Mouse (Mus musculus) midbrain, embryonic 14.5 days (tissue): ENCODE data around the gene Exog. TPM values are rescaled to one million over a fixed set of nuclear protein-coding genes. Genes with fewer than 3 reads are reported as not detected.

ENCODE experiments used
- ATAC-seq: fragments of 200-750 bp; cut with Nextera tagmentation; 2 replicates; pipeline ENCODE4 v1.8.0; 2017; ENCODE audit warnings: moderate number of reproducible peaks, moderate library complexity; ENCODE audit not compliant: low FRiP score, low TSS enrichment
- DNase-seq: peaks from one replicate; pipeline ENCODE4 v3.0.0-alpha.2; 2015
- H3K27ac ChIP-seq: fragments of 300-500 bp; sonication (generic); replicated peaks from 2 replicates; pipeline ENCODE4 v1.5.1; 2014; ENCODE audit warnings: mild to moderate bottlenecking, low read depth, low read length, moderate library complexity
- H3K27me3 ChIP-seq: fragments of 300-500 bp; sonication (generic); 2 replicates; pipeline ENCODE4 v1.6.1; 2014; ENCODE audit warnings: low read length, control low read depth, mixed read lengths; ENCODE audit not compliant: control insufficient read depth, insufficient read depth
- H3K36me3 ChIP-seq: fragments of 300-500 bp; sonication (generic); 2 replicates; pipeline ENCODE4 v1.6.1; 2014; ENCODE audit warnings: low read length, control low read depth; ENCODE audit not compliant: control insufficient read depth, insufficient read depth
- H3K4me1 ChIP-seq: fragments of 300-500 bp; sonication (generic); 2 replicates; pipeline ENCODE4 v1.6.1; 2014; ENCODE audit warnings: mild to moderate bottlenecking, antibody characterized with exemption, low read length, control low read depth; ENCODE audit not compliant: control insufficient read depth, insufficient read depth
- H3K4me2 ChIP-seq: fragments of 300-500 bp; sonication (generic); 2 replicates; pipeline ENCODE4 v1.6.1; 2014; ENCODE audit warnings: mild to moderate bottlenecking, low read length, moderate library complexity
- H3K4me3 ChIP-seq: fragments of 300-500 bp; sonication (generic); replicated peaks from 2 replicates; pipeline ENCODE4 v1.5.1; 2014; ENCODE audit warnings: low read depth, low read length
- H3K9ac ChIP-seq: fragments of 300-500 bp; sonication (generic); replicated peaks from 2 replicates; pipeline ENCODE4 v1.6.1; 2014; ENCODE audit warnings: mild to moderate bottlenecking, low read length, moderate library complexity
- H3K9me3 ChIP-seq: fragments of 300-500 bp; sonication (generic); 2 replicates; pipeline ENCODE4 v1.6.1; 2016; ENCODE audit warnings: low read length, control low read depth, mixed read lengths; ENCODE audit not compliant: control insufficient read depth
- WGBS: fragments of 180-500 bp; shearing (Covaris S2); extraction: QIAGEN DNeasy Blood & Tissue Kit; methylation state at CpG from one replicate; pipeline ENCODE4 v1.1.7; 2014; 5-methylcytosine and 5-hydroxymethylcytosine counted together
- polyA plus RNA-seq: library from polyadenylated mRNA; unstranded; fragments of >200 nt; fragmentation: Nextera tagmentation; extraction: Ambion mirVana; gene quantifications from 2 replicates; pipeline ENCODE4 v1.2.1, GENCODE M21; 2014

Gene Exog
- polyA plus RNA-seq, 1 experiment from 2014 or later = 56.0 TPM

DNA sequence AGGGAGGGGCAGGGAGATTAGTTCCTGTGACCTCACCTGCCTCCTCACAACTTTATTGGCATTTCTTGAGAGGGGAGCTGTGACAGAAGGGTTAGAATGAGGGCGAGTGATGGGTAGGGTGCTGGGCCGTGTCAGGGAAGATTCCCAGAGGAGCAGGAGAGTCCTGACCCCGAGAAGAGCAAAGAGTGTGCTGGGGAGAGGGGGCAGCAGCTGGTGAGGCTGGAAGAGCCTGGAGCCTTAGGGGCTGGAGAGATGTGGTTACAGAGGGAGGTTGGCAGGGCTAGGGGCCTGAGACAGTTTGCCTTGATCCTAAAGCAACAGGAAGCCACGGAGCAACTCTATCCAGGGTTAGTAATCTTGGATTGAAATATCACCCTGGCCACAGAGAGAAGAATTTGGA is 36.9 kb downstream of the Exog start:
- H3K27ac ChIP-seq = no peak overlapping the region
- WGBS = 86% methylated on average over 4 of the region's 4 CpGs
- no peaks in the 10 kb centered on the region for H3K36me3 ChIP-seq
- no peak overlapping the region for H3K9ac ChIP-seq
- no peak overlapping the region for H3K4me2 ChIP-seq
- H3K27me3 ChIP-seq = no peaks in the 10 kb centered on the region
- no peaks in the 10 kb centered on the region for H3K9me3 ChIP-seq
- no peaks in the 10 kb centered on the region for H3K4me1 ChIP-seq
- no peak for ATAC-seq
- DNase-seq = no peak
- no peak overlapping the region for H3K4me3 ChIP-seq

- Histone ChIP-seq H3K4me2 (no peak overlapping the region), H3K27me3 (no peaks in the 10 kb centered on the region), H3K36me3 (no peaks in the 10 kb centered on the region), H3K27ac (no peak overlapping the region), H3K4me1 (no peaks in the 10 kb centered on the region), H3K9ac (no peak overlapping the region), H3K4me3 (no peak overlapping the region), H3K9me3 (no peaks in the 10 kb centered on the region)
- no peak for ATAC-seq
- DNase-seq = no peak
- WGBS = 48% methylated on average over 23 of the region's 23 CpGs
Observed at GRCm38 (mm10) chr9:119483554-119484353, 39.0 kb downstream of the Exog start.

- H3K27ac ChIP-seq = no peak overlapping the region
- no peaks in the 10 kb centered on the region for H3K9me3 ChIP-seq
- ATAC-seq (no peak), DNase-seq (no peak)
- no peak overlapping the region for H3K4me2 ChIP-seq
- no peaks in the 10 kb centered on the region for H3K4me1 ChIP-seq
- no peaks in the 10 kb centered on the region for H3K36me3 ChIP-seq
- H3K4me3 ChIP-seq = no peak overlapping the region
- no peaks in the 10 kb centered on the region for H3K27me3 ChIP-seq
- 58% methylated on average over 9 of the region's 9 CpGs for WGBS
- no peak overlapping the region for H3K9ac ChIP-seq
Observed at GRCm38 (mm10) chr9:119484420-119484819, 39.7 kb downstream of the Exog start.

DNA sequence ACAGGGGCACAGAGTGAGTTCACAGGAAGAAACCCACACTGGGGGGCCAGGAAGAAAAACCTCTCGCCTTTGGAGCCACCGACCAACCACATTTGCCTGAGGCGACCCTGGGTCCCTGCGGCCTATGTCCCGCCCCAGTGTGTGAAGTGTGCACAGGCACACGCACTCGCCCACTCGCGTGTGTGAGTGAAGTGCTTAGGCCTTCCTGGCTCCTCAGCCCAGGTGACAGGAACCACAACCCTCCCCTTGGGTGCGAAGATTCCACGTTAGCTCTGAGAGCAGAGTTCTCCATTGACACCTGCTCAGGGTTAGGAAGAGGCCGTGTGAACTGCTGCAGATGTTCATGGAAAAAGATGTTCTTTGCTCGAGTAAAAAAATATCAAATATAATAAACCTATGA is 40.1 kb downstream of the Exog start:
- Histone ChIP-seq H3K4me2 (no peak overlapping the region), H3K27me3 (no peaks in the 10 kb centered on the region), H3K4me1 (no peaks in the 10 kb centered on the region), H3K9me3 (no peaks in the 10 kb centered on the region), H3K27ac (no peak overlapping the region), H3K36me3 (no peaks in the 10 kb centered on the region), H3K4me3 (no peak overlapping the region), H3K9ac (no peak overlapping the region)
- WGBS = 89% methylated on average over 13 of the region's 13 CpGs
- ATAC-seq (no peak), DNase-seq (no peak)

GRCm38 (mm10) chr9:119496354-119496753 is 51.6 kb downstream of the Exog start:
- Histone ChIP-seq H3K9me3 (no peaks in the 10 kb centered on the region), H3K9ac (no peak overlapping the region), H3K36me3 (no peaks in the 10 kb centered on the region), H3K4me1 (no peaks in the 10 kb centered on the region), H3K4me2 (no peak overlapping the region), H3K27ac (no peak overlapping the region), H3K27me3 (no peaks in the 10 kb centered on the region), H3K4me3 (no peak overlapping the region)
- WGBS = 88% methylated on average over 9 of the region's 9 CpGs
- ATAC-seq = no peak
- no peak for DNase-seq

- H3K9me3 ChIP-seq = no peaks in the 10 kb centered on the region
- no peaks in the 10 kb centered on the region for H3K36me3 ChIP-seq
- no peak overlapping the region for H3K9ac ChIP-seq
- DNase-seq (no peak), ATAC-seq (no peak)
- no peak overlapping the region for H3K4me3 ChIP-seq
- no peak overlapping the region for H3K4me2 ChIP-seq
- WGBS = 69% methylated on average over 5 of the region's 5 CpGs
- H3K27ac ChIP-seq = no peak overlapping the region
- H3K27me3 ChIP-seq = no peaks in the 10 kb centered on the region
- no peaks in the 10 kb centered on the region for H3K4me1 ChIP-seq
Observed at GRCm38 (mm10) chr9:119496960-119497359, 52.2 kb downstream of the Exog start.

DNA sequence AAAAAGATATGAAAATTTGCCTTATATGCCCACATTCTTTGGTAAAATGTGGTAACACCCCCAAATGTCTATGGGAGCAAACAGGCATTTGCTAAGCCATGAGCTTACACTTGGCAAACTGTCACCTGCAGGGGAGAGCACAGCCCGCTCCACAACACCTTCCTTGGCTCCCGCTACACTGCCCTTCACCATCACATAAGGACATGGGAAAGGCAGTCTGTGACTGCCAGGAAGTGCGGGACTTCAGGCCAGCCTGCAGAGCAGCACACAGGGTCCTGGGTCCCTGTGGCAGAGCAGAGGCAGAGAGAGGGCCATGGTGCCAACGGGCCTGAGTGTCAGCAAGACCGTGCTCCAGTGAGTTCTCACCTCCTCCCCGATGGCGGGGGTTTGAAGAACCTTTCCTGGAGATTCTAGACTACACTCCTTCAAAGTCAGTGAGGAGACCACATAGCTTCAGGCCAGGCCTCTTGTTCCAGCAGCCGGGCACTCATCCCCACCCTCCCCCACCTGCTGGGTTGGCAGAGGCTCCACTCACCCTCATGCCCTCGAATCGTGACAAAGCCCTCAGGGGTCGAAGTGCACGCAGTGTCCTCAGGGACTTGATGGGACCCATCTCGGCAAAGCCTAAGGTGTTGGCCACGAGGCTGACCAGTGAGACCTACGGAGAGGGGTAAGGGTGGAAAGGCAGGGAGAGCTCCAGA is 53.0 kb downstream of the Exog start:
- H3K36me3 ChIP-seq = no peaks in the 10 kb centered on the region
- H3K4me3 ChIP-seq = no peak overlapping the region
- H3K27ac ChIP-seq = no peak overlapping the region
- no peak for DNase-seq
- 91% methylated on average over 15 of the region's 15 CpGs for WGBS
- no peaks in the 10 kb centered on the region for H3K27me3 ChIP-seq
- H3K9me3 ChIP-seq = no peaks in the 10 kb centered on the region
- no peak overlapping the region for H3K4me2 ChIP-seq
- no peak overlapping the region for H3K9ac ChIP-seq
- no peaks in the 10 kb centered on the region for H3K4me1 ChIP-seq
- no peak for ATAC-seq

GRCm38 (mm10) chr9:119498247-119498607 is 53.5 kb downstream of the Exog start:
- ATAC-seq (no peak), DNase-seq (no peak)
- Histone ChIP-seq H3K27me3 (no peaks in the 10 kb centered on the region), H3K9me3 (no peaks in the 10 kb centered on the region), H3K4me2 (no peak overlapping the region), H3K9ac (no peak overlapping the region), H3K4me3 (no peak overlapping the region), H3K36me3 (no peaks in the 10 kb centered on the region), H3K4me1 (no peaks in the 10 kb centered on the region), H3K27ac (no peak overlapping the region)
- WGBS = 83% methylated on average over 9 of the region's 9 CpGs

- DNase-seq = no peak
- no peaks in the 10 kb centered on the region for H3K27me3 ChIP-seq
- no peak overlapping the region for H3K4me2 ChIP-seq
- H3K4me1 ChIP-seq = no peaks in the 10 kb centered on the region
- H3K9me3 ChIP-seq = no peaks in the 10 kb centered on the region
- H3K27ac ChIP-seq = no peak overlapping the region
- H3K9ac ChIP-seq = no peak overlapping the region
- no peaks in the 10 kb centered on the region for H3K36me3 ChIP-seq
- no peak overlapping the region for H3K4me3 ChIP-seq
- ATAC-seq = no peak
- WGBS = 81% methylated on average over 7 of the region's 7 CpGs
Observed at GRCm38 (mm10) chr9:119498885-119499284, 54.1 kb downstream of the Exog start.
